14 mouse cellular contexts compared by ENCODE assay signal in genomic region chr16:46894576-46895203, GRCm38 (mm10).
DNase-seq lines count a peak whose midpoint lies in the region; ATAC-seq lines count a peak whose summit lies in the region.
"Had no signal": no experiment of that assay in that cellular context is flagged by ENCODE, and none has a peak within 500 bp of the region (broad histone marks: within the 10 kb centered on the region; RNA-seq: fewer than 3 reads in every experiment).

No protein-coding gene starts in this region.

- H3K9me3 ChIP-seq in midbrain, embryonic 14.5 days (ENCODE audit: control insufficient read depth, low read length): no peaks in the 10 kb centered on the region
- H3K9me3 ChIP-seq in midbrain, embryonic 10.5 days (replicated peaks): no peaks in the 10 kb centered on the region
- no peaks in the 10 kb centered on the region for H3K9me3 ChIP-seq in forebrain, embryonic 15.5 days
- H3K9me3 ChIP-seq: liver, embryonic 13.5 days had no signal

- H3K4me3 ChIP-seq in midbrain, embryonic 14.5 days (replicated peaks; ENCODE audit: low read depth, low read length): no peak overlapping the region
- no peak overlapping the region for H3K4me3 ChIP-seq in midbrain, embryonic 10.5 days
- H3K4me3 ChIP-seq in forebrain, embryonic 15.5 days: no peak overlapping the region
- H3K4me3 ChIP-seq: liver, embryonic 13.5 days had no signal

- ATAC-seq in midbrain, embryonic 14.5 days (ENCODE audit: low FRiP score, low TSS enrichment): peak; percentile 60; the same call in 1 of the 2 replicates
- ATAC-seq in forebrain, embryonic 15.5 days (replicated peaks): peak; percentile 74; the same call in 1 of the 2 replicates

- no peak overlapping the region for H3K9ac ChIP-seq in midbrain, embryonic 14.5 days (replicated peaks; ENCODE audit: low read length)
- no peak overlapping the region for H3K9ac ChIP-seq in forebrain, embryonic 15.5 days (replicated peaks)
- H3K9ac ChIP-seq: liver, embryonic 13.5 days had no signal

- peak; percentile 70 to 73 for DNase-seq in cerebellum, postnatal 10 days
- DNase-seq in cerebellum, adult 8-10 months: no peak
- DNase-seq in midbrain, embryonic 14.5 days: peak; percentile 6
- no peak for DNase-seq in midbrain, embryonic 10.5 days (ENCODE audit: low spot score)
- peak; percentile 11 for DNase-seq in retina, postnatal 7 days (ENCODE audit: low read depth, low spot score)
- no peak for DNase-seq in left cerebral cortex, adult 11 months (ENCODE audit: low spot score)
- DNase-seq in testis, postnatal 14 days (ENCODE audit: low spot score): no peak
- DNase-seq: cerebellum, adult 2 months; liver, embryonic 13.5 days; lung, postnatal 10 days; right cerebral cortex, postnatal 4 days; thymus, postnatal 14 days had no signal

- H3K4me1 ChIP-seq in midbrain, embryonic 14.5 days (ENCODE audit: control insufficient read depth, insufficient read depth, low read length): no peaks in the 10 kb centered on the region
- H3K4me1 ChIP-seq in midbrain, embryonic 10.5 days: peaks cover 8% of the 10 kb centered on the region; the same call in 1 of the 2 replicates
- H3K4me1 ChIP-seq in forebrain, embryonic 15.5 days: no peaks in the 10 kb centered on the region
- H3K4me1 ChIP-seq: liver, embryonic 13.5 days had no signal

- WGBS in midbrain, embryonic 14.5 days: 48% methylated on average over 2 of the region's 2 CpGs
- 62% methylated on average over 2 of the region's 2 CpGs for whole genome bisulfite sequencing in midbrain, embryonic 10.5 days
- WGBS in forebrain, embryonic 15.5 days: 9% methylated on average over 2 of the region's 2 CpGs

- no peak overlapping the region for H3K27ac ChIP-seq in midbrain, embryonic 14.5 days (replicated peaks; ENCODE audit: low read depth, low read length)
- no peak overlapping the region for H3K27ac ChIP-seq in midbrain, embryonic 10.5 days (replicated peaks)
- no peak overlapping the region for H3K27ac ChIP-seq in forebrain, embryonic 15.5 days (replicated peaks)
- H3K27ac ChIP-seq: liver, embryonic 13.5 days had no signal

- H3K4me2 ChIP-seq in midbrain, embryonic 14.5 days (ENCODE audit: low read length): no peak overlapping the region
- no peak overlapping the region for H3K4me2 ChIP-seq in forebrain, embryonic 15.5 days (replicated peaks)
- H3K4me2 ChIP-seq: liver, embryonic 13.5 days had no signal

- H3K36me3 ChIP-seq in midbrain, embryonic 14.5 days (ENCODE audit: control insufficient read depth, insufficient read depth, low read length): no peaks in the 10 kb centered on the region
- H3K36me3 ChIP-seq in midbrain, embryonic 10.5 days: no peaks in the 10 kb centered on the region
- no peaks in the 10 kb centered on the region for H3K36me3 ChIP-seq in forebrain, embryonic 15.5 days
- H3K36me3 ChIP-seq: liver, embryonic 13.5 days had no signal

- H3K27me3 ChIP-seq in midbrain, embryonic 14.5 days (ENCODE audit: control insufficient read depth, insufficient read depth, low read length): no peaks in the 10 kb centered on the region
- no peaks in the 10 kb centered on the region for H3K27me3 ChIP-seq in midbrain, embryonic 10.5 days (ENCODE audit: low read depth, poor library complexity, severe bottlenecking)
- no peaks in the 10 kb centered on the region for H3K27me3 ChIP-seq in forebrain, embryonic 15.5 days
- H3K27me3 ChIP-seq: CH12.LX; liver, embryonic 13.5 days had no signal

Comparison
In these comparisons a context has a peak if more than half of its experiments do, and no peak if none do; other contexts are left out.
1. DNase-seq: peak in cerebellum, postnatal 10 days (2 of 2), midbrain, embryonic 14.5 days (single experiment) and retina, postnatal 7 days (single experiment); none in cerebellum, adult 8-10 months (single experiment), midbrain, embryonic 10.5 days (single experiment), left cerebral cortex, adult 11 months (single experiment) and testis, postnatal 14 days (single experiment).